Mouse (Mus musculus) layer of hippocampus, postnatal 14 days (tissue): ENCODE results near the gene Tshr. TPM values are rescaled to one million over a fixed set of nuclear protein-coding genes. Genes with fewer than 3 reads are reported as not detected.
"Not testable (repeated sequence)": the region's sequence is repeated elsewhere in the genome, so short reads cannot be mapped to it uniquely, and the experiment has no call there.

Experiments
- DNase-seq, 2 experiments: peaks; one replicate each; pipeline ENCODE4 v3.0.0; 2021 to 2022; ENCODE audit warnings: low spot score in 2 of 2, mixed read lengths in 1 of 2
- long read RNA-seq, 2 experiments: library from polyadenylated mRNA; stranded (forward); transcript quantifications; one replicate each; pipeline ENCODE4 v2.0.0; 2021
- total RNA-seq, 2 experiments: library from RNA; stranded (reverse); gene quantifications; 2 replicates each; pipeline ENCODE4 v1.2.3; 2021

The Tshr gene
- total RNA-seq, result under 1 TPM; 0.14 to 0.19 TPM
- long read RNA-seq, experiment 1, result 0 reads
- long read RNA-seq, experiment 2, partial matches to known transcripts, result 0 of 3 reads
- long read RNA-seq, experiment 2, other reads (novel, unspliced or antisense), result 3 of 3 reads

DNA sequence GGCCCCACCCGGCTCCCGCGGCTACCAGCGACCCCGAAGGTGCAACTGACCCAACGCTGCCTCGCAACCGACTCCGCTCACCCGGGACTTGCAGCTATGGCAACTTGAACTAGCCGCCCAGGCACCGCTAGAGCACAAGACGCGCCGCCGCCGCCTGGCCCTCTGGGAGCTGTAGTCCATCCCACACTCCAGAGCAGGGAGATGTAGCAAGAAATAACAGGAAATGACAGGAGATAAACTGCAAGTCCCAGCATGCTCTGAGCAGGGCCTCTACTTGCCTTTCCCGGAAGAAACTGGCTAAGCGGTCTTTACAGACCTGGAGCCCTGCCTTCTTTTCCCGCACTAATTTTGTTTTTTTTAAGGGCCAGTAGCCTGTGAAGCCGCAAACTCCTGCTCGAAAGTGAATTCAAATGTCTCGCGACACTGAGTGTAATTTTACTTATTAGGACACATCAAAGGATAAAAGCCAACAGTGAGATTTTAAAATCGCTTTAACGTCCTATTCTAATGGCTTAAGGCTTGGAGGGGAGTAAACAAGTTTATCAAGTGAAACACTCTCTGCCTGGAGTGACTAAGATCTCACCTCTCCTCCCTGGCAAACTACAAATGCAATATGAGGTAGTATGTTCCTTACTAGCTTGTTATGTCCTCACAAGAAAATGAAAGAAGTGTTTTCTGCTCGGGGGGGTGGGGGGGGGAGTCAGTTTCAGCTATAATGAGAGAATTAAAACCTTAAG is at the start of gene Tshr, which contains the start of gene Cep128:
Tshr (plus strand) TSS at position 283 of the 737 bp plus-strand sequence.
Cep128 (minus strand) TSS at position 129 of the 737 bp plus-strand sequence.
- peak; percentile 82 to 95 for DNase-seq

- not testable (repeated sequence) for DNase-seq
Observed at GRCm38 (mm10) chr12:91338656-91339055, 45.7 kb upstream of the Tshr start.

- DNase-seq, result no peak
Observed at GRCm38 (mm10) chr12:91353783-91354182, 30.6 kb upstream of the Tshr start.

GRCm38 (mm10) chr12:91369173-91369572 is 15.2 kb upstream of the Tshr start:
- no peak for DNase-seq

DNA sequence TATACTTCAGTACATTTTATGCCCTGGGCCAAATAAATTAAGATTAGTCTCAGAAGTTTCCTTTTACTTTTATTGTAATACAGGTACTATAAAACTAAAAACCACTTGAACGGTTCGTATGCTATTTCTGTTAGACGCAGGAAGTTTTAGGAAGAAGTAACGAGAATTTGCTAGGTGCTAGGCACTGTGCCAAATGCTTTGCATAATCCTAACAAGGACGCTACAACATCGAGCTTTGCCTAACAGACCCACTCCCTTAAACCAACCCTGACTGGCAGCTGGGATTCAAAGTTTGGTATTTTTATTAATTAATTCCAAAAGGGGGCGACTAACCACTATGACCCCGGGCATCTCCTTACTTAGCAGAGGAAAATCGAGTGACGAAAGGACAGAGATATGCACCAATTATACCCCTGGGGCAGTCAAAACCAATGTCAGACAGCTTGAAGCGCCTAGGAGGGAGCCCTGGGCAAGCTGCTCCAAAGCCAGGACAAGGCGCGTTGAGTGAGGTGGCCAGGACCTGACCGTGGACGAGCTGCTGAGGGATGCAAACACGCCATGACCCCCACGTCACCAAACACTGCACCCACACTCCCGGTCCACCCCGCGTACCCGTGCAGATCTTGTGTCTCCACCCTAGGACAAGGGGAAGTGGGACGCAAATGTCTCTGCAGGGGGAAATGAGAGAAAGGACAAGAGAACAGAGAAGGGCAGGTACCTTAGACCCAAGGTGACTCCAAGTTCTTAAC is 673 bp upstream of the Tshr start:
- no peak for DNase-seq

- peak; percentile 72 to 83 for DNase-seq
Observed at GRCm38 (mm10) chr12:91400232-91401048, 16.1 kb downstream of the Tshr start.

DNA sequence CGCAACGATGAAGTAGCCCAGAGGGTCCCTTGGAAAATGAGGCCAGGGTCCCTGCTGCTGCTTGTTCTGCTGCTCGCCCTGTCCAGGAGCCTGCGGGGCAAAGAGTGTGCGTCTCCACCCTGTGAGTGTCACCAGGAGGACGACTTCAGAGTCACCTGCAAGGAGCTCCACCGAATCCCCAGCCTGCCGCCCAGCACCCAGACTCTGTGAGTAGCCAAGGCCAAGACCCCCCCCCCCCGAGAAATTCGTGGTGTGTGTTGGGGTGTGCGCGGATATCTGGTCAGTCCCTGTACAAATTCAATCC is 16.6 kb downstream of the Tshr start:
- no peak for DNase-seq

GRCm38 (mm10) chr12:91410306-91410705 is 25.9 kb downstream of the Tshr start:
- DNase-seq, result no peak

GRCm38 (mm10) chr12:91412461-91413182 is 28.3 kb downstream of the Tshr start:
- DNase-seq, result peak in 1 of 2 experiments; percentile 8

DNA sequence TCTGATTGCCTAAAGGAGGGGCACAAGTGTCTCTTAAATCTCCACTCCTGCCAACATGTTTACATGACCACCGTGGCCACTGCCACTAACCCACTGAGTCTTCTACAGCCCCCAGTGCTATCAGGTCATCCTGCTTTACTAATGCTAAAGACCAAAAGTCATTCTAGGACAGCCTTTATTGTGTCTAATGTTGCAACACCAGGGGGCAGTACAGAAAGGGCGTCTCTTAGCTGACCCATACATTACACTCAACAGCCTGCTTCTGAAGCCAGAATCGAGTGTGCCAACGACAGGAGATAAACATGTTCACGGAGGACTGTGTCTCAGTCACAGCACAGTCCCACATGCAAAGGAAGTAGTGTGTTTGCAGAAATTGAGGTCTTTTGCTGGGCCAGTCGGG is 30.7 kb downstream of the Tshr start:
- DNase-seq, result no peak

DNA sequence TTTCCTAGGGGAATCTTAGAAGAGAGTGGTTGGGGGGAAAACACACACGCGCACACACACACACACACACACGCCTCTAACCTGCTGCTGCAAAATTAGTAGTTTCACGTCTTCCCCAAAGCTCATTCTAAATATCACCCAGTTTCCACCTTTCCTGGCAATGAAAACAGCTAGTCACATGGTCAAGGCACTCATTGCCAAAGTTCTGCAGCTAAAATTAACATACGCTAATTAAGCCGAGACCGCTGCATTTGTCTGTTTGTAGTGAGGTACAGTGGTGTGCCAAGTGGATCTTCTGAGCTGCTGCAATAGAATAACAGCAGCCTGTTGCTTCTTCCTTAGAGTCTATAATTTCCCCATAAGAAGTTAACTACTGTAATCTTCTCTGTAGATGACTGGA is 32.5 kb downstream of the Tshr start:
- no peak for DNase-seq

DNA sequence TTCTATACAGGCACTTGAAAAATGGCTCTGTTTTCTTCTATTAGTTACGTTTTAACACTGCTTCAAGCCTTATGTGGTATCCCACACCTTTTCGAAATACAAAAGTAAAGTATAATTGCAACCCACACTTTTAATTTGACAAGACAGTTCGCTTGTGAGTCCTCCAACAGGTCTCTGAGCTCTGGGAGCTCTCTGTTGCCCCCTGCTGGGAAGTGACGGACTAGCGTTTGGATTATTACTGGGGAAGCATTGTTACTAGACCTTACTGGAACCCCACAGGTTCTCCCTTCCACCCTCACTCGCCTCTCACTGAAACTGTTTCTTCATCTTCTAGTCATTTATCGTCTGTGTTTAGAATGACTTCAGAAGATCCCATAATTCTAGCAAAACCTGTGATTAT is 34.4 kb downstream of the Tshr start:
- peak; percentile 50 to 62 for DNase-seq

GRCm38 (mm10) chr12:91421272-91421671 is 36.9 kb downstream of the Tshr start:
- DNase-seq, result no peak

DNA sequence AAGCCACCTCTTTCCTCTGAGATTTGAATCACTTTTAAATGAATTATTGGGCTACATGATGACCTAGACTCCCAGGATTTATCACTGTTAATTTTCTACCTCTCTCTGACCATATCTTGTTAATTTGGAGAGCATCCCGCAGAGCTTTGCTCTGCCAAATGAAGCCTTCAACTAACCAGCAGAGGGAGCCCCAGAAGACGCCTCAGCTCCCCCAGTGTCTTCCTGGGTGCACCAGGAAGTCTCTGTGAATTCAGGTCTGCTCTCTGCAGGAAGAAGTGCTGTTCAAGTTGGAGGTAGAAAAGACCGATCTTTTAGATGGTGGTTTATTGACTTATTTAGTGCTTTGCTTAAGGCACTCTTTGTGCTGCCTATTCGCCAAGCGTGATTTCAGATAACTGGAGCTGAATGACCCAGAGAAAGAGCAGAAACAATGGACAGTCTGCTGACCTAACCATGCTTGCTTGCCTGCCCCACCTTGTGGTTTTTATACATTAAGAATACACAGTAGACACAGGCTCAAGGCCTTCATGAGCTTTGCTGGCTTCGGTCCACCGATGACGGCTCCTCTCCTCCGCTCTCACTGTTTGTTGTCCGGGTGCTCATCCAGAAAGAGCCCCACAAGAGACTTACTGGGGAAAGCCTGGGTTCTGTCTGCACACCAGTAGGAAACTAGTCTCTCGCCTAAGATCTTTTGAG is 38.9 kb downstream of the Tshr start:
- peak in 1 of 2 experiments; percentile 43 for DNase-seq

GRCm38 (mm10) chr12:91426499-91426898 is 42.1 kb downstream of the Tshr start:
- no peak for DNase-seq

GRCm38 (mm10) chr12:91427129-91427528 is 42.8 kb downstream of the Tshr start:
- DNase-seq, result no peak

GRCm38 (mm10) chr12:91482195-91482733 is 97.9 kb downstream of the Tshr start:
- no peak for DNase-seq

DNA sequence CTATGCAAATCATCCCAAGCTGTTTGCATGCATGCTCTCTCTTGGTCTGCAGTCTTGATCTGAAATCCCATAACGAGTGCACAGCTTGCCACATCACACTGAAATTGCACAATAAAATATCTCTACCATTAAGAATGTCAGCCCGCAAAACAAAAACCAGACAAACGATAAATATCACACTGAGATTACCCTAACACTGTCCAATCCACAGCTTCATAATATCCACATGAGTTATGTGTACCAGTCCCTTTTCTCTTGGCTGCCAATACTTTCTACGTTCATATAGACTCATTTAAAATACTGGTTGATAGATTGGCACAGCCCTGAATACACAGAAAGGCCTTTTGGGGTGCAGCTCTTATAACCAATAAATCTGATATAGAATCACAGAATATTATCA is 102.0 kb downstream of the Tshr start:
- no peak for DNase-seq

- DNase-seq, result no peak
Observed at GRCm38 (mm10) chr12:91488406-91488805, 104.0 kb downstream of the Tshr start.
